Mouse (Mus musculus) brain, adult 2 months (tissue): Measurements from ENCODE around the gene Trcg1.

Experiments used
- DNase-seq: peaks from one replicate; pipeline ENCODE4 v3.0.0; 2011; ENCODE audit warnings: low read depth, low spot score

The Trcg1 gene

GRCm38 (mm10) chr9:57232341-57232940, 3.9 kb upstream of the Trcg1 start:
- no peak for DNase-seq

GRCm38 (mm10) chr9:57233142-57233541, 3.2 kb upstream of the Trcg1 start:
- no peak for DNase-seq

GRCm38 (mm10) chr9:57233767-57234166, 2.6 kb upstream of the Trcg1 start:
- DNase-seq = no peak

DNA sequence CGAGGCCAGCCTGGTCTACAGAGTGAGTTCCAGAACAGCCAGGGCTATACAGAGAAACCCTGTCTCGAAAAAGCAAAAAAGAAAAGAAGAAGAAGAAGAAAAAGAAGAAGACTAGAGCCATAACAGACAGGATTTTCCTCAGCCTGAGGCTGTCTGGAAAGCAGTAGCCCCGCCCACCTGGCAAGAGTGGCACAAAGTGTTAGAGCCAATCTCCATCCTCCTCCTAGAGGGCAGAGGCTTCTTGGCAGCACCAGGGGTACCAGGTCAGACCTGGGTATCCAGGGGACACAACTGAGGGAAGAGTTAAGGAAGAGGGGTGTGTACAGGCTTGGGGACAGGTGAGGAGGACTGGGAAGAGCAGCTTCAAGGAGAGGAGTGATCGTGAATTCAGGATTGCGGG, 1.3 kb downstream of the Trcg1 start:
- DNase-seq = no peak

GRCm38 (mm10) chr9:57238220-57238619, 1.9 kb downstream of the Trcg1 start:
- no peak for DNase-seq

- no peak for DNase-seq
These were observed 4.8 kb downstream of the Trcg1 start for GRCm38 (mm10) chr9:57241111-57241510.

- DNase-seq = no peak
These were observed 6.6 kb downstream of the Trcg1 start for GRCm38 (mm10) chr9:57242916-57243315.

GRCm38 (mm10) chr9:57244106-57244685, 7.8 kb downstream of the Trcg1 start:
- peak; percentile 21 for DNase-seq

- DNase-seq = no peak
These were observed 10.1 kb downstream of the Trcg1 start for GRCm38 (mm10) chr9:57246482-57246881.

DNA sequence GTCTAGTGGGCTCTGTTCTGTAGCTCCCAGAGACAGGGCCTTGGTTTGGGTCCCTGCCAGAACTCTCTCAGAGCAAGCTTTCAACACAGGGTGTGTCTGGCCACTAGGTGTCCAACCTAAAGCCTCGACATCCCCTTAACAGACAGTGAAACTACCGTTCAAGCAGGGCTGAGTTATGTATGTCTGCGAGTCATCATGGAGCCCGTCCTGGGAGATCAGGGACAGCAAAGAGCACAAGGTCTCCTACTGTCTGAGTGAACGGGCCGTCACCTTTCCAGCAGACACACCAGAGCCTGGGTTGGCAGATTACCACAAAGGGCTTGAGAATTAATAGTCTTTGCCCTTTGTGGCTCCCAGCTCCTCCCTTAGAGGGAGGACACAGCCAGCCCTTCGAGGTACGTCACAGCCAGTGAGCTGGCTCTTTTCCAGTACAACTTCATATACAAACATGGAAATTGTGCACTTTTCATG, 10.9 kb downstream of the Trcg1 start:
- DNase-seq = no peak

GRCm38 (mm10) chr9:57248030-57248942, 11.9 kb downstream of the Trcg1 start:
- DNase-seq = no peak

- DNase-seq = no peak
These were observed 13.7 kb downstream of the Trcg1 start for GRCm38 (mm10) chr9:57250026-57250425.

DNA sequence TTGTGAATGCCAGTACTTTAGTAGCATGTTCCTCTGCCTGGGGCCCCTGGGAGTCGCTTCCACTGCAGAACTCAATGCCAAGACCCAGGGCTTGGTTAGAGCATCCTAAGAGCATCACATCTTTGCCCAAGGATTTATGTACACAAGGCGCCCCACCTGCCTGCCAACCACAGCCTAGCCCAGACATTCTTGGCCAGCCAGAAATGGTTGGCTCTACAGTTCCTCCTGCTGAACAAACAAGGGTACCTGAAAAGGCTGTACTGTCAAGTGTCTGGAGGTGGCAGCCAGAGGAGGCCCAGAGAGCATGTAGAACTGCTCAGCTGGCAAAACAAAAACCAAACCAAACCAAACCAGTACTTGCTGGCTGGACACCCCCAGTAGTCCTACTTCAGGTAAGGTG, 14.8 kb downstream of the Trcg1 start:
- DNase-seq = no peak

- no peak for DNase-seq
These were observed 17.7 kb downstream of the Trcg1 start for GRCm38 (mm10) chr9:57254061-57254460.

DNA sequence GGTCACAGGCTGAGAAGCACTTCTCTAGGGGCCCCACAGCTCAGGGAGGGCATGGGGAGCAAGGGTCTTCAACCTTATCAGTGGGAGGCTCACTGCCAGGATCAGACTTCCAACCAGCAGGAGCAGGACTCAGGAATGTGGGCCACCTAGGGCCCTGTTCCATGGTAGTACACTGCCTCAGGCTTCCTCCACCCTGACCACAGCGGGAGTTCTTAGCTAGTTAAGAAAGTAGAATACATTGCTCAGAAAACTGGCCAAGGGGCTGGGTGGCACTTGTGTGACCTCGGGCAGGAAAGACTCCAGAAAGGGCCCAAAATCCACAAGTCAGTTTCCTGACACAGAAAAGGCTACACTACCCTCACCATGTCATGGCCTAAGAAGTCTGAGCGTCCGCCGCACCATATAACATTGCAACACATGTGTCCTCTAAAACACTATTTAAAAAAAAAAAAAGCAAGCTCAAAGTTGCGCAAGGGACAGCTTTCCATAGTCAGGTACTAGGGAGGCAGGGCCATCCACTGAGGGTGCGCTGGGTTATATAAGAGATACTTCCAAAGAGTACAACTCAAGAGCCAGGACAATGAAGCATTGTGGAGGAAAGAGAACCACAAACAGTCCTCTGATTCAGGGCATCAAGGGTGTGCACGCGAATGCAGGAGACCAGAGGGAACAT, 18.6 kb downstream of the Trcg1 start:
- no peak for DNase-seq

GRCm38 (mm10) chr9:57256309-57256708, 20.0 kb downstream of the Trcg1 start:
- no peak for DNase-seq

GRCm38 (mm10) chr9:57256861-57257260, 20.5 kb downstream of the Trcg1 start:
- no peak for DNase-seq

GRCm38 (mm10) chr9:57257627-57258026, 21.3 kb downstream of the Trcg1 start:
- no peak for DNase-seq

DNA sequence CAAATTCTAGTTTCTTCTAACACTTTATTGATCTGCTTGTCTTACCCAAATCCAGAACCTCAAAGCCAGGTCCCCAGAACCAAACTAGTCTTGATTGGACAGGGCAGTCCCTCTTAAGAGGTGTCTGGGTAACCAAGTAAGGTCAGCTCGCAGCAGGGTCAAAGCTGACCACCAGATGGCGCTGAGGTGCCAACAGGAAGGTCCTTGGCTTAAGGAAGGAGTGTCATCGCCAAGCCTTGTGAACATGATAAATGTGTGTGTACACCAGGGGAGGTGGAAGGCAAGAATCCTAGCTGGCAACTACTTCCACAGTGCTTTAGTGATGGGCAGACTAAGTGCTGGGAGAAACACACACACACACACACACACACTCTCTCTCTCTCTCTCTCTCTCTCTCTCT, 23.4 kb downstream of the Trcg1 start:
- peak; percentile 96 for DNase-seq

GRCm38 (mm10) chr9:57260940-57261339, 24.6 kb downstream of the Trcg1 start:
- no peak for DNase-seq

DNA sequence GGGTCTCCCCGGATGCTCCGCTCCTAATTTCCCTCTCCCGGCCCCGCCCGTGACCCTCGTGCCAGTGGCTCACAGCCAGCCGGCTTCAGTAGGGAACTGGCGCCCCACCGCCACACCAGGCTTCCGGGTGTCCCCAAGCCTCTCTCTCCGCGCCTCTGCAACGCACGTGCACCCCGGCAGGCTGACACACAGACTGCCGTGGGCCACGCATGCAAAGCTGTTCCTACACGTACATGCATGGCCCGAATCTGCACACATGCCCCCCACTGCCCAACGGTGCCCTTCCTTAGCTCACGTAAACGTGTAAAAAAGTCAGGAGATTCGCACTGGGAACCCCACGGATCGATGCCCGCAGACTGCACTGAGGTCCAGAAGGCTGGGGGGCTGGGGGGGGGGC, 25.2 kb downstream of the Trcg1 start:
- DNase-seq = peak; percentile 46
